Mouse (Mus musculus) thymus, adult 2 months (tissue): ENCODE measurements around the gene Rbm39. TPM values are rescaled to one million over a fixed set of nuclear protein-coding genes. Genes with fewer than 3 reads are reported as not detected.
A peak's percentile ranks its signal among the peaks of the same experiment; 100 is the strongest.

Source experiments
- DNase-seq: peaks from one replicate; pipeline ENCODE4 v3.0.0; 2021
- H3K27ac ChIP-seq: fragments of 200-500 bp; 2 replicates; pipeline ENCODE4 v1.5.1; 2012; ENCODE audit warnings: low read length, control low read depth; ENCODE audit not compliant: control insufficient read depth, insufficient read depth
- H3K27me3 ChIP-seq: fragments of 200-500 bp; 2 replicates; pipeline ENCODE4 v1.6.1; 2012; ENCODE audit warnings: mild to moderate bottlenecking, low read length, moderate library complexity, mixed read lengths; ENCODE audit not compliant: control insufficient read depth, insufficient read depth
- H3K36me3 ChIP-seq: fragments of 200-500 bp; 2 replicates; pipeline ENCODE4 v1.6.1; 2012; ENCODE audit warnings: mild to moderate bottlenecking, low read length, moderate library complexity; ENCODE audit not compliant: control insufficient read depth, insufficient read depth
- H3K4me1 ChIP-seq: fragments of 200-500 bp; replicated peaks from 2 replicates; pipeline ENCODE4 v1.6.1; 2012; ENCODE audit warnings: low read length; ENCODE audit not compliant: control insufficient read depth, insufficient read depth
- H3K4me3 ChIP-seq: fragments of 200-500 bp; 2 replicates; pipeline ENCODE4 v1.5.1; 2012; ENCODE audit warnings: mild to moderate bottlenecking, low read length, control low read depth, moderate library complexity; ENCODE audit not compliant: control insufficient read depth, insufficient read depth
- CTCF ChIP-seq: fragments of 200-500 bp; IDR thresholded peaks from 2 replicates; pipeline ENCODE4 v1.5.1; 2012; ENCODE audit warnings: mild to moderate bottlenecking, control low read depth, low read length, moderate library complexity, borderline replicate concordance; ENCODE audit not compliant: control insufficient read depth, poor library complexity, insufficient read depth; ENCODE audit errors: extremely low read depth
- POLR2A ChIP-seq: fragments of 200-500 bp; IDR thresholded peaks from 2 replicates; pipeline ENCODE4 v1.6.1; 2012; ENCODE audit warnings: mild to moderate bottlenecking, low read length, control low read depth, moderate library complexity; ENCODE audit not compliant: control insufficient read depth, poor library complexity, insufficient read depth; ENCODE audit errors: extremely low read depth
- WGBS: fragments of 180-500 bp; shearing (Covaris S2); methylation state at CpG from one replicate; pipeline ENCODE4 v1.1.7; 2018; 5-methylcytosine and 5-hydroxymethylcytosine counted together
- polyA plus RNA-seq: library from polyadenylated mRNA; depleted of rRNA; stranded (reverse); fragments of >200 nt; gene quantifications from 2 replicates; pipeline ENCODE4 v1.2.3, GENCODE M21; 2012

Gene Rbm39
- polyA plus RNA-seq, 1 experiment: 145 TPM

- TF ChIP-seq CTCF (no peak), POLR2A (no peak)
- no peaks in the 10 kb centered on the region for H3K27me3 ChIP-seq
- peaks cover 9% of the 10 kb centered on the region for H3K4me1 ChIP-seq
- DNase-seq: no peak
- H3K27ac ChIP-seq: no peak overlapping the region
- H3K36me3 ChIP-seq: no peaks in the 10 kb centered on the region
- WGBS: 92% methylated on average over 3 of the region's 3 CpGs
- H3K4me3 ChIP-seq: no peak overlapping the region
Measured at GRCm38 (mm10) chr2:156202848-156203437, 22.9 kb upstream of the Rbm39 start.

GRCm38 (mm10) chr2:156201486-156201885, 21.4 kb upstream of the Rbm39 start:
- WGBS: 70% methylated on average over 4 of the region's 4 CpGs
- no peaks in the 10 kb centered on the region for H3K27me3 ChIP-seq
- H3K36me3 ChIP-seq: no peaks in the 10 kb centered on the region
- no peak overlapping the region for H3K27ac ChIP-seq
- peaks cover 11% of the 10 kb centered on the region for H3K4me1 ChIP-seq
- H3K4me3 ChIP-seq: no peak overlapping the region
- no peak for TF ChIP-seq CTCF
- no peak for TF ChIP-seq POLR2A
- DNase-seq: no peak

GRCm38 (mm10) chr2:156199944-156200343, 19.9 kb upstream of the Rbm39 start:
- no peak for DNase-seq
- peaks cover 15% of the 10 kb centered on the region for H3K4me1 ChIP-seq
- H3K4me3 ChIP-seq: no peak overlapping the region
- H3K27ac ChIP-seq: no peak overlapping the region
- H3K27me3 ChIP-seq: no peaks in the 10 kb centered on the region
- WGBS: 75% methylated on average over 3 of the region's 3 CpGs
- no peak for TF ChIP-seq POLR2A
- TF ChIP-seq CTCF: no peak
- H3K36me3 ChIP-seq: no peaks in the 10 kb centered on the region

GRCm38 (mm10) chr2:156197129-156197911, 17.3 kb upstream of the Rbm39 start:
- 5% methylated on average over 17 of the region's 17 CpGs for WGBS

GRCm38 (mm10) chr2:156196302-156197128, 16.5 kb upstream of the Rbm39 start, which contains the start of gene Phf20:
Phf20 (plus strand) TSS chr2:156196466.
- peaks cover 12% of the 10 kb centered on the region for H3K4me1 ChIP-seq
- TF ChIP-seq POLR2A: peak; percentile 65
- peak; percentile 49; the same call in 1 of the 2 replicates for TF ChIP-seq CTCF

More at GRCm38 (mm10) chr2:156197129-156197911, 17.3 kb upstream of the Rbm39 start:
- no peak overlapping the region for H3K27ac ChIP-seq
- peaks cover 12% of the 10 kb centered on the region for H3K4me1 ChIP-seq
- no peak for DNase-seq
- peak overlapping the region; percentile 72 for H3K4me3 ChIP-seq
- H3K27me3 ChIP-seq: no peaks in the 10 kb centered on the region
- no peaks in the 10 kb centered on the region for H3K36me3 ChIP-seq
- TF ChIP-seq CTCF (no peak; the same call in 1 of the 2 replicates), POLR2A (no peak)

GRCm38 (mm10) chr2:156194571-156194970, 14.5 kb upstream of the Rbm39 start:
- Histone ChIP-seq H3K27ac (no peak overlapping the region), H3K4me3 (no peak overlapping the region), H3K27me3 (no peaks in the 10 kb centered on the region), H3K36me3 (no peaks in the 10 kb centered on the region), H3K4me1 (peaks cover 18% of the 10 kb centered on the region)
- DNase-seq: no peak
- TF ChIP-seq CTCF (no peak), POLR2A (no peak)

More at GRCm38 (mm10) chr2:156196302-156197128, 16.5 kb upstream of the Rbm39 start, which contains the start of gene Phf20:
- peak within 1 kb of the TSS; percentile 56 for H3K27ac ChIP-seq
- H3K4me3 ChIP-seq: peak within 1 kb of the TSS; percentile 72
- no peaks in the 10 kb centered on the region for H3K27me3 ChIP-seq
- WGBS: under 1% methylated on average over 87 of the region's 88 CpGs
- DNase-seq: peak; percentile 98
- H3K36me3 ChIP-seq: no peaks in the 10 kb centered on the region
